Mouse (Mus musculus): ENCODE measurements around the gene Cars2. TPM values are rescaled to one million over a fixed set of nuclear protein-coding genes. Genes with fewer than 3 reads are reported as not detected.

Gene Cars2
- total and polyA plus RNA-seq, 3 experiments: 62.8 to 63.8 TPM; not detected in 1

DNA sequence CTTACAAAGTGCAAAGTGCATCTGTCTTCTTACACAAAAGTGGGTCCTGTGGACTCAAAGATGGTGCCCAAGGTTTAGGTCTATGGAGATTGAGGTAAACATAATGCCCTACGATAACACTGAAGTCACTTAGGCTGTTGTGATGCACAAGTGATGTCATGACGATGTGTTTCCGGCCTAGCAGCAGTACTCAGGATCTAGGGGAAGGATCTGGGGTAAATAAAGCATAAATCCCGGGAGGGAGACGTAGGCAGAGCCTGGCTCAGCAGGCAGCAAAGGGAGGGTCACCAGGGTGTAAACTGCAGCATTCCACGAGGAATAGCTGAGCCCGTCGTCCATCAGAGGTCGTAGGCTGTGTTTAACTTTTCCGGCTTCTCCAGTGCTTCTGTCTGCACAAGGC lies 41.7 kb downstream of the Cars2 start:
- Histone ChIP-seq H3K27ac (ENCODE audit: control insufficient read depth, low read depth, low read length) (no peak overlapping the region), H3K9me3 (replicated peaks; ENCODE audit: insufficient read depth, low read length) (no peaks in the 10 kb centered on the region), H3K4me3 (ENCODE audit: control insufficient read depth in 1 of 2, insufficient read depth in 1 of 2, low read depth in 2 of 2, low read length in 2 of 2) (no peak overlapping the region), H3K36me3 (ENCODE audit: control insufficient read depth in 1 of 2, insufficient read depth in 2 of 2, low read length in 2 of 2) (peaks cover 12 to 14% of the 10 kb centered on the region in 2 experiments), H3K79me2 (ENCODE audit: control insufficient read depth, insufficient read depth, low read length, poor library complexity) (no peaks in the 10 kb centered on the region), H3K4me1 (ENCODE audit: control insufficient read depth in 1 of 2, insufficient read depth in 2 of 2, low read length in 2 of 2) (peaks cover 0 to 21% of the 10 kb centered on the region in 2 experiments; a peak in 2 of 4 replicates), H3K27me3 (ENCODE audit: control insufficient read depth in 1 of 2, insufficient read depth in 2 of 2, low read length in 2 of 2) (no peaks in the 10 kb centered on the region), H3K9ac (ENCODE audit: control insufficient read depth, low read depth, low read length, poor library complexity, severe bottlenecking) (no peak overlapping the region)
- TF ChIP-seq MAFK (IDR thresholded peaks at IDR 0.05; ENCODE audit: borderline replicate concordance, low read depth, low read length) (no peak), SIN3A (IDR thresholded peaks at IDR 0.05; ENCODE audit: low read length) (no peak), EP300 (IDR thresholded peaks at IDR 0.05; ENCODE audit: low read depth in 1 of 2, low read length in 2 of 2) (no peak), USF2 (IDR thresholded peaks at IDR 0.05; ENCODE audit: borderline replicate concordance in 1 of 2, insufficient read depth in 1 of 2, low read depth in 1 of 2, low read length in 2 of 2) (no peak), ELF1 (IDR thresholded peaks at IDR 0.05; ENCODE audit: low read depth, low read length) (no peak), ZC3H11A (IDR thresholded peaks at IDR 0.05; ENCODE audit: low read depth, low read length) (no peak), MXI1 (IDR thresholded peaks at IDR 0.05; ENCODE audit: low read depth, low read length) (no peak), TBP (IDR thresholded peaks at IDR 0.05; ENCODE audit: low read depth, low read length) (no peak), GATA1 (IDR thresholded peaks at IDR 0.05; ENCODE audit: low read depth, low read length) (no peak), MYC (IDR thresholded peaks at IDR 0.05; ENCODE audit: low read depth, low read length) (no peak), MYB (IDR thresholded peaks at IDR 0.05; ENCODE audit: low read depth, low read length) (no peak), ZNF384 (IDR thresholded peaks at IDR 0.05; ENCODE audit: low read depth, low read length) (no peak), HCFC1 (IDR thresholded peaks at IDR 0.05; ENCODE audit: low read depth, low read length) (no peak), MAX (IDR thresholded peaks at IDR 0.05; ENCODE audit: low read length) (no peak), TCF12 (IDR thresholded peaks at IDR 0.05; ENCODE audit: low read depth, low read length) (no peak), ZKSCAN1 (IDR thresholded peaks at IDR 0.05; ENCODE audit: low read depth, low read length) (no peak)
- DNase-seq (ENCODE audit: low read depth, low spot score): no peak

DNA sequence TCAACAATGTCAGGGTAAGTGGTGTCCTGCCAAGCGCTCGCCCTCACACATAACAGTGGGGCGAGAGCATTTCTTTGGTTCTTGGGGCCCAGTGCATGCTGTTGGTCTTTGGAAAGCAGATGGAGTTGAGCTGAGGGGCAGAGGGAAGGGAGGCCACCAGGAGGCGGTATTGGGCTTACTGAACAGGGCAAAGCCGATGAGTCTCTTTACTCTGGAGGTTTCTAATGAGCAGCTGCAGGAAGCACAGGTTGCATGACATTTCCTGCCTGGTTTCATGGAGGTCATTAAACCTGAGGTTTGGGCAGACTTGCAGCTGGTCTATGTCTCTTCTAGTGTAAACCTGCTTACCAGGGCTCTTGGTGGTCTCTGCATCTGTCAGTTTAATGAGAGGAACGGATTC lies 43.8 kb downstream of the Cars2 start:
- H3K36me3 ChIP-seq (ENCODE audit: control insufficient read depth in 1 of 2, insufficient read depth in 2 of 2, low read length in 2 of 2): peaks cover under 1 to 12% of the 10 kb centered on the region in 2 experiments; a peak in 3 of 4 replicates
- no peak overlapping the region for H3K4me3 ChIP-seq (ENCODE audit: control insufficient read depth in 1 of 2, insufficient read depth in 1 of 2, low read depth in 2 of 2, low read length in 2 of 2)
- no peaks in the 10 kb centered on the region for H3K79me2 ChIP-seq (ENCODE audit: control insufficient read depth, insufficient read depth, low read length, poor library complexity)
- H3K27ac ChIP-seq (ENCODE audit: control insufficient read depth, low read depth, low read length): no peak overlapping the region
- H3K9ac ChIP-seq (ENCODE audit: control insufficient read depth, low read depth, low read length, poor library complexity, severe bottlenecking): no peak overlapping the region
- H3K4me1 ChIP-seq (ENCODE audit: control insufficient read depth in 1 of 2, insufficient read depth in 2 of 2, low read length in 2 of 2): 0 out of 4 replicates have a peak, but pooled peaks cover 0 to 2% of the 10 kb centered on the region in 2 experiments
- H3K9me3 ChIP-seq (replicated peaks; ENCODE audit: insufficient read depth, low read length): no peaks in the 10 kb centered on the region
- H3K27me3 ChIP-seq (ENCODE audit: control insufficient read depth in 1 of 2, insufficient read depth in 2 of 2, low read length in 2 of 2): no peaks in the 10 kb centered on the region
- peak; percentile 64 for DNase-seq (ENCODE audit: low read depth, low spot score)
- peak; percentile 40 for TF ChIP-seq RAD21 (IDR thresholded peaks at IDR 0.05; ENCODE audit: low read depth, low read length)
- TF ChIP-seq USF1 (IDR thresholded peaks at IDR 0.05; ENCODE audit: low read depth, low read length): no peak
- TF ChIP-seq POLR2AphosphoS5 (IDR thresholded peaks at IDR 0.05; ENCODE audit: borderline replicate concordance, low read depth, low read length): no peak
- TF ChIP-seq CTCF (IDR thresholded peaks at IDR 0.05 in 2 of 3, conservative IDR thresholded peaks at IDR 0.05 in 1 of 3; ENCODE audit: control insufficient read depth in 1 of 3, insufficient read depth in 1 of 3, low read depth in 2 of 3, low read length in 3 of 3, poor library complexity in 1 of 3, severe bottlenecking in 1 of 3): peak; percentile 60 to 71 (median 62)
- TF ChIP-seq MYB (IDR thresholded peaks at IDR 0.05; ENCODE audit: low read depth, low read length): no peak
- peak; percentile 62 for TF ChIP-seq SMC3 (IDR thresholded peaks at IDR 0.05; ENCODE audit: low read depth, low read length)
- TF ChIP-seq MAX (IDR thresholded peaks at IDR 0.05; ENCODE audit: low read length): no peak
- no peak for TF ChIP-seq ETS1 (IDR thresholded peaks at IDR 0.05; ENCODE audit: low read depth, low read length)
- TF ChIP-seq USF2 (IDR thresholded peaks at IDR 0.05; ENCODE audit: borderline replicate concordance in 1 of 2, insufficient read depth in 1 of 2, low read depth in 1 of 2, low read length in 2 of 2): no peak
- no peak for TF ChIP-seq TCF12 (IDR thresholded peaks at IDR 0.05; ENCODE audit: low read depth, low read length)
- no peak for TF ChIP-seq KAT2A (conservative IDR thresholded peaks at IDR 0.05; ENCODE audit: low read depth, low read length)

All from MEL (cell line).